Mouse (Mus musculus): ENCODE data around the gene Gm28308. TPM values are rescaled to one million over a fixed set of nuclear protein-coding genes. Genes with fewer than 3 reads are reported as not detected.

Gene Gm28308
- polyA plus RNA-seq, 1 experiment from 2014 or later = not detected

- Histone ChIP-seq H3K4me3 (replicated peaks) (no peak overlapping the region), H3K27me3 (peaks cover 99% of the 10 kb centered on the region), H3K27ac (replicated peaks) (0 out of 2 replicates have a peak overlapping the region, but pooled peaks have one; percentile 29), H3K9me3 (replicated peaks) (no peaks in the 10 kb centered on the region), H3K4me2 (no peak overlapping the region), H3K9ac (no peak overlapping the region), H3K36me3 (replicated peaks) (no peaks in the 10 kb centered on the region), H3K4me1 (replicated peaks) (peaks cover 8% of the 10 kb centered on the region; the same call in 1 of the 2 replicates)
- no peak for ATAC-seq (ENCODE audit: insufficient read depth)
- 36% methylated on average over 16 of the region's 16 CpGs for WGBS (ENCODE audit: insufficient replicate concordance)
Observed at GRCm38 (mm10) chr6:52169499-52170165, 43.5 kb downstream of the Gm28308 start.

GRCm38 (mm10) chr6:52168191-52169055, 44.7 kb downstream of the Gm28308 start:
- Histone ChIP-seq H3K4me2 (peak overlapping the region; percentile 23; the same call in 1 of the 2 replicates), H3K27ac (replicated peaks) (no peak overlapping the region), H3K4me3 (replicated peaks) (no peak overlapping the region), H3K27me3 (peaks cover 100% of the 10 kb centered on the region), H3K9ac (no peak overlapping the region), H3K36me3 (replicated peaks) (no peaks in the 10 kb centered on the region), H3K9me3 (replicated peaks) (no peaks in the 10 kb centered on the region), H3K4me1 (replicated peaks) (peaks cover 8% of the 10 kb centered on the region; the same call in 1 of the 2 replicates)
- WGBS (ENCODE audit: insufficient replicate concordance) = 26% methylated on average over 42 of the region's 42 CpGs
- ATAC-seq (ENCODE audit: insufficient read depth) = no peak

DNA sequence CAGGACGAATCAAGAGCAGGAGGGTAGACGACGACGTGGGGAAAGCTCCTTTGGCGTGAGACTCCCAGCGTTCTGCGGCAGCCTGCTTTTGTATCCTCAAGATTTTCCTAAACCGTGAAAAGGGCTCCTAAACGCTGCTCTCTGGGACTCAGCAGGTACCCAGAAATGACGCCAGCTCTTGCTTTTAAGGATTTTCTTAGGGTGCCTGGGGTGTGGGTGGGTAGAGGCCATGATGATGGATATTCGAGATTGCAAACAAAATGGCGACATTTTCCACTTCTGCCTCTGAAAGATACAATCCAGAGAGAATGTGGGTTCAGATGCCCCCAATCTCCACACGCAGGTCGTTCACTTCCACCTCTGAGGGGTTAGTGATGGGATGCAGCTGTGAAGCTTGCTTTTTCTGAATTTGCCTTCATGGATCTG, 45.4 kb downstream of the Gm28308 start:
- Histone ChIP-seq H3K27me3 (peaks cover 100% of the 10 kb centered on the region), H3K4me2 (no peak overlapping the region), H3K4me3 (replicated peaks) (no peak overlapping the region), H3K36me3 (replicated peaks) (no peaks in the 10 kb centered on the region), H3K4me1 (replicated peaks) (peaks cover 7% of the 10 kb centered on the region; the same call in 1 of the 2 replicates), H3K9me3 (replicated peaks) (no peaks in the 10 kb centered on the region), H3K27ac (replicated peaks) (no peak overlapping the region), H3K9ac (no peak overlapping the region)
- no peak for ATAC-seq (ENCODE audit: insufficient read depth)
- WGBS (ENCODE audit: insufficient replicate concordance) = 28% methylated on average over 14 of the region's 14 CpGs

DNA sequence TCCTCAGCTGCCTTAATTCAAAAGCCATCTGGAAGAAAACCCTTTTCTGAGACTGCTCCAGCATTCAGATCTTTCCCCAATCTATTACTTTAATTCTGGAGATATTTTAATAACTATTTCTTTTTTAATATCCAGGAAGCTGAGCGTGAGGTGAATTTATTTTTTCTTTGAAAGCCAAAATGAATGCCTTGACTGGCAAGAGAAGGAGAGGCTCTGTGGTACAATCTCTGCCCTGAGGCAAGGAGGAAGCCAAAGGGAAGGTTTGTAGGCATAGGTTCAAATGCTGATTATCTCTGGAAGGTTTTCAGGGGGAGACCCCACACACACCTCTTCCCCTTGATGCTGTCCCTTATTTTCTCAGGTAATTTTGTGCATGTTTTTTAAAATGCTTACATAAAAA, 46.0 kb downstream of the Gm28308 start:
- Histone ChIP-seq H3K27me3 (peaks cover 99% of the 10 kb centered on the region), H3K4me1 (replicated peaks) (peaks cover 1% of the 10 kb centered on the region; the same call in 1 of the 2 replicates), H3K27ac (replicated peaks) (0 out of 2 replicates have a peak overlapping the region, but pooled peaks have one; percentile 11), H3K4me2 (no peak overlapping the region), H3K9me3 (replicated peaks) (no peaks in the 10 kb centered on the region), H3K4me3 (replicated peaks) (no peak overlapping the region), H3K9ac (no peak overlapping the region), H3K36me3 (replicated peaks) (no peaks in the 10 kb centered on the region)
- 33% methylated on average over 1 of the region's 1 CpGs for WGBS (ENCODE audit: insufficient replicate concordance)
- ATAC-seq (ENCODE audit: insufficient read depth) = no peak

GRCm38 (mm10) chr6:52166431-52167077, 46.6 kb downstream of the Gm28308 start:
- 9% methylated on average over 4 of the region's 4 CpGs for WGBS (ENCODE audit: insufficient replicate concordance)
- Histone ChIP-seq H3K9ac (no peak overlapping the region), H3K27me3 (peaks cover 99% of the 10 kb centered on the region), H3K4me1 (replicated peaks) (no peaks in the 10 kb centered on the region; the same call in 1 of the 2 replicates), H3K27ac (replicated peaks) (0 out of 2 replicates have a peak overlapping the region, but pooled peaks have one; percentile 11), H3K4me3 (replicated peaks) (no peak overlapping the region), H3K9me3 (replicated peaks) (no peaks in the 10 kb centered on the region), H3K4me2 (no peak overlapping the region), H3K36me3 (replicated peaks) (no peaks in the 10 kb centered on the region)
- ATAC-seq (ENCODE audit: insufficient read depth) = no peak

GRCm38 (mm10) chr6:52165441-52166370, 47.4 kb downstream of the Gm28308 start:
- Histone ChIP-seq H3K27ac (replicated peaks) (no peak overlapping the region), H3K4me3 (replicated peaks) (no peak overlapping the region), H3K36me3 (replicated peaks) (no peaks in the 10 kb centered on the region), H3K27me3 (peaks cover 98% of the 10 kb centered on the region), H3K9ac (no peak overlapping the region), H3K9me3 (replicated peaks) (no peaks in the 10 kb centered on the region), H3K4me2 (0 out of 2 replicates have a peak overlapping the region, but pooled peaks have one; percentile 0), H3K4me1 (replicated peaks) (no peaks in the 10 kb centered on the region; the same call in 1 of the 2 replicates)
- ATAC-seq (ENCODE audit: insufficient read depth) = no peak
- WGBS (ENCODE audit: insufficient replicate concordance) = 3% methylated on average over 28 of the region's 28 CpGs

- H3K9ac ChIP-seq = no peak within 1 kb of the TSS
- ATAC-seq (ENCODE audit: insufficient read depth) = no peak
- no peaks in the 10 kb centered on the region for H3K9me3 ChIP-seq (replicated peaks)
- H3K27me3 ChIP-seq = peaks cover 98% of the 10 kb centered on the region
- WGBS (ENCODE audit: insufficient replicate concordance) = 1% methylated on average over 25 of the region's 25 CpGs
- H3K4me1 ChIP-seq (replicated peaks) = no peaks in the 10 kb centered on the region; the same call in 1 of the 2 replicates
- H3K27ac ChIP-seq (replicated peaks) = peak within 1 kb of the TSS; percentile 45; the same call in 1 of the 2 replicates
- H3K4me3 ChIP-seq (replicated peaks) = peak within 1 kb of the TSS; percentile 29; the same call in 1 of the 2 replicates
- peak within 1 kb of the TSS; percentile 39 for H3K4me2 ChIP-seq
- no peaks in the 10 kb centered on the region for H3K36me3 ChIP-seq (replicated peaks)
Observed at GRCm38 (mm10) chr6:52164626-52165440, 48.3 kb downstream of the Gm28308 start, which contains the start of gene Hoxa2. Hoxa2 (minus strand) TSS chr6:52164831.

- Histone ChIP-seq H3K4me3 (replicated peaks) (peak overlapping the region; percentile 29; the same call in 1 of the 2 replicates), H3K9me3 (replicated peaks) (no peaks in the 10 kb centered on the region), H3K27me3 (peaks cover 98% of the 10 kb centered on the region), H3K9ac (no peak overlapping the region), H3K27ac (replicated peaks) (peak overlapping the region; percentile 45; the same call in 1 of the 2 replicates), H3K4me1 (replicated peaks) (no peaks in the 10 kb centered on the region; the same call in 1 of the 2 replicates), H3K4me2 (peak overlapping the region; percentile 39), H3K36me3 (replicated peaks) (no peaks in the 10 kb centered on the region)
- no peak for ATAC-seq (ENCODE audit: insufficient read depth)
- 1% methylated on average over 39 of the region's 39 CpGs for WGBS (ENCODE audit: insufficient replicate concordance)
Observed at GRCm38 (mm10) chr6:52164051-52164625, 49.0 kb downstream of the Gm28308 start.

DNA sequence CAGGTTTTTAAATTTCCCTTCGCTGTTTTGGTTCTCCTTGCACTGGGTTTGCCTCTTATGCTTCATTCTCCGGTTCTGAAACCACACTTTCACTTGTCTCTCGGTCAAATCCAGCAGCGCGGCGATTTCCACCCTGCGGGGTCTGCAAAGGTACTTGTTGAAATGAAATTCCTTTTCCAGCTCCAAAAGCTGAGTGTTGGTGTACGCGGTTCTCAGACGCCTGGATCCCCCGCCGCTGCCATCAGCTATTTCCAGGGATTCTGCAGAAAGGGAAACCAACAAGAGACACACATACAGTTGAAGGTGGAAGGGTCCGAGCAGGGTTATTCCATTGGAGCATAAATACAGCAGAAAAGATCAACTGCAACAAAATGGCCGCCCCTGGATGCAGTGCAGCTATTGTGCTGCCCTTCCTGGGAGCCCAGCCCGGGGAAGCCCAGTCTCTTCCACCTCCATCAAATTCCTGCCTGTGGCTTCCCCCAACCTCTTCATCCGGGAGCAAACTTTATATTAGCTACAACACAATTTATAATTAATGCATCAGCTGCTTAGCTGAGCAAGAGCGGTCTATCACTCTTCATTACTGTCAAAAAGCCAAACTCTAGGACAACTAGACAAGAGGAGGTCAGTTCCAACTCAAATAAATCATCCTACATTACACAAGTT, 49.6 kb downstream of the Gm28308 start:
- 10% methylated on average over 17 of the region's 17 CpGs for WGBS (ENCODE audit: insufficient replicate concordance)

More for the DNA sequence above, 49.6 kb downstream of the Gm28308 start:
- H3K27me3 ChIP-seq = peaks cover 98% of the 10 kb centered on the region
- H3K9ac ChIP-seq = no peak overlapping the region
- peak overlapping the region; percentile 20; the same call in 1 of the 2 replicates for H3K4me2 ChIP-seq
- 0 out of 2 replicates have a peak overlapping the region, but pooled peaks have one; percentile 6 for H3K4me3 ChIP-seq (replicated peaks)
- peaks cover under 1% of the 10 kb centered on the region; the same call in 1 of the 2 replicates for H3K4me1 ChIP-seq (replicated peaks)
- H3K36me3 ChIP-seq (replicated peaks) = no peaks in the 10 kb centered on the region
- no peak for ATAC-seq (ENCODE audit: insufficient read depth)
- H3K27ac ChIP-seq (replicated peaks) = no peak overlapping the region
- H3K9me3 ChIP-seq (replicated peaks) = no peaks in the 10 kb centered on the region

Data from liver, embryonic 15.5 days (tissue).